Mouse (Mus musculus) T-helper 17 cell (primary cell): ENCODE measurements around the gene Vps37b.

ENCODE experiments used
- in situ Hi-C, 2 experiments: fragments of 300-600 bp; cut with MboI, MseI; formaldehyde crosslinking; loops; 1 replicate in 1 of 2; 2 replicates in 1 of 2; pipeline ENCODE4 v1.15.1; 2025; ENCODE audit warnings: high pct_unique_total_duplicates in 2 of 2

Vps37b gene

GRCm38 (mm10) chr5:123981250-123981554, 50.9 kb downstream of the Vps37b start:
- in situ Hi-C loops, result no loop called here

- in situ Hi-C loops, result no loop called here
Measured at GRCm38 (mm10) chr5:123980521-123981249, 51.4 kb downstream of the Vps37b start.

- in situ Hi-C loops, result no loop called here
Measured at GRCm38 (mm10) chr5:123979980-123980369, 52.1 kb downstream of the Vps37b start.

- in situ Hi-C loops, result no loop called here
Measured at GRCm38 (mm10) chr5:123979221-123979979, 52.7 kb downstream of the Vps37b start.

GRCm38 (mm10) chr5:123978131-123978530, 53.9 kb downstream of the Vps37b start:
- in situ Hi-C loops, result no loop called here

GRCm38 (mm10) chr5:123977231-123977630, 54.8 kb downstream of the Vps37b start:
- in situ Hi-C loops, result no loop called here

- in situ Hi-C loops, result no loop called here
Measured at GRCm38 (mm10) chr5:123975668-123976180, 56.3 kb downstream of the Vps37b start.

- in situ Hi-C loops, result no loop called here
Measured at GRCm38 (mm10) chr5:123974616-123975111, 57.4 kb downstream of the Vps37b start.

GRCm38 (mm10) chr5:123974179-123974485, 57.9 kb downstream of the Vps37b start:
- in situ Hi-C loops, result no loop called here

- in situ Hi-C loops, result no loop called here
Measured at GRCm38 (mm10) chr5:123973299-123974178, 58.5 kb downstream of the Vps37b start, which contains the start of gene Hip1r. Gene Hip1r (plus strand): TSS chr5:123973628.

- in situ Hi-C loops, result no loop called here
Measured at GRCm38 (mm10) chr5:123972453-123972852, 59.6 kb downstream of the Vps37b start.

GRCm38 (mm10) chr5:123970576-123970975, 61.5 kb downstream of the Vps37b start:
- in situ Hi-C loops, result no loop called here

GRCm38 (mm10) chr5:123969216-123969615, 62.9 kb downstream of the Vps37b start:
- in situ Hi-C loops, result loop anchor here in 1 of 2 experiments (10.0 kb wide), 1 partner anchor 1594 kb away; the partner anchor contains the start of genes Fam216a and Gpn3

GRCm38 (mm10) chr5:123968468-123968867, 63.6 kb downstream of the Vps37b start:
- in situ Hi-C loops, result loop anchor here in 1 of 2 experiments (10.0 kb wide), 1 partner anchor 1594 kb away; the partner anchor contains the start of genes Fam216a and Gpn3

GRCm38 (mm10) chr5:123966759-123967158, 65.3 kb downstream of the Vps37b start:
- in situ Hi-C loops, result loop anchor here in 1 of 2 experiments (10.0 kb wide), 1 partner anchor 1592 kb away; the partner anchor contains the start of genes Fam216a and Gpn3

- in situ Hi-C loops, result loop anchor here in 1 of 2 experiments (10.0 kb wide), 1 partner anchor 1589 kb away; the partner anchor contains the start of genes Fam216a and Gpn3
Measured at GRCm38 (mm10) chr5:123964208-123964607, 67.9 kb downstream of the Vps37b start.

- in situ Hi-C loops, result loop anchor here in 1 of 2 experiments (10.0 kb wide), 1 partner anchor 1586 kb away; the partner anchor contains the start of genes Fam216a and Gpn3
Measured at GRCm38 (mm10) chr5:123961046-123961445, 71.0 kb downstream of the Vps37b start.

GRCm38 (mm10) chr5:123960129-123960528, 71.9 kb downstream of the Vps37b start:
- in situ Hi-C loops, result loop anchor here in 1 of 2 experiments (10.0 kb wide), 1 partner anchor 1585 kb away; the partner anchor contains the start of genes Fam216a and Gpn3

GRCm38 (mm10) chr5:123959018-123959417, 73.1 kb downstream of the Vps37b start:
- in situ Hi-C loops, result no loop called here

GRCm38 (mm10) chr5:123957213-123957612, 74.9 kb downstream of the Vps37b start:
- in situ Hi-C loops, result no loop called here
